In genomic region chr3:86916626-86917025, GRCm38 (mm10) we compare ENCODE assay signal across 18 mouse cellular contexts. TPM values are rescaled to one million over a fixed set of nuclear protein-coding genes. Genes with fewer than 3 reads are reported as not detected.
DNase-seq lines count a peak whose midpoint lies in the region; ATAC-seq and TF ChIP-seq lines count a peak whose summit lies in the region.
"Had no signal": no experiment of that assay in that cellular context is flagged by ENCODE, and none has a peak within 500 bp of the region (broad histone marks: within the 10 kb centered on the region; RNA-seq: fewer than 3 reads in every experiment).

No protein-coding gene starts in this region.

- H3K4me2 ChIP-seq in midbrain, embryonic 11.5 days = no peak overlapping the region
- H3K4me2 ChIP-seq in forebrain, postnatal 0 days (ENCODE audit: low read depth) = peak overlapping the region; percentile 67
- H3K4me2 ChIP-seq in midbrain, embryonic 15.5 days = peak overlapping the region; percentile 68; the same call in 1 of the 2 replicates
- H3K4me2 ChIP-seq: heart, embryonic 11.5 days had no signal

- WGBS in midbrain, embryonic 11.5 days = 93% methylated on average over 4 of the region's 4 CpGs
- 95% methylated on average over 4 of the region's 4 CpGs for WGBS in midbrain, embryonic 10.5 days
- WGBS in forebrain, postnatal 0 days = 92% methylated on average over 4 of the region's 4 CpGs
- 91% methylated on average over 4 of the region's 4 CpGs for WGBS in midbrain, embryonic 15.5 days

- H3K27me3 ChIP-seq in midbrain, embryonic 11.5 days (ENCODE audit: control insufficient read depth, insufficient read depth, low read length) = no peaks in the 10 kb centered on the region
- peaks cover 7% of the 10 kb centered on the region; the same call in 1 of the 2 replicates for H3K27me3 ChIP-seq in midbrain, embryonic 10.5 days (ENCODE audit: low read depth, poor library complexity, severe bottlenecking)
- H3K27me3 ChIP-seq in forebrain, postnatal 0 days (ENCODE audit: insufficient read depth, low read length) = no peaks in the 10 kb centered on the region
- no peaks in the 10 kb centered on the region for H3K27me3 ChIP-seq in midbrain, embryonic 15.5 days (replicated peaks)

- peak; percentile 71 for DNase-seq in midbrain, embryonic 11.5 days (ENCODE audit: low spot score, missing footprints)
- no peak for DNase-seq in midbrain, embryonic 10.5 days (ENCODE audit: low spot score)
- DNase-seq in forebrain, postnatal 0 days = no peak
- no peak for DNase-seq in gastrocnemius, postnatal 14 days
- no peak for DNase-seq in cerebellum, adult 18-20 months
- no peak for DNase-seq in left cerebral cortex, postnatal 25 days (ENCODE audit: low spot score in 2 of 2)
- DNase-seq: cerebellum, postnatal 10 days; embryo, embryonic 11 days; gastrocnemius, postnatal 25 days; heart, postnatal 14 days; kidney, adult 9 months; kidney, postnatal 4 days; liver; lung, adult 18-20 months; lung, postnatal 36 days; retina, postnatal 1 day had no signal

- no peak for TF ChIP-seq CTCF in forebrain, postnatal 0 days (IDR thresholded peaks at IDR 0.05; ENCODE audit: low read depth)

- peaks cover 2% of the 10 kb centered on the region for H3K36me3 ChIP-seq in midbrain, embryonic 11.5 days (ENCODE audit: control insufficient read depth, insufficient read depth, low read length)
- H3K36me3 ChIP-seq in midbrain, embryonic 10.5 days = peaks cover 35% of the 10 kb centered on the region
- no peaks in the 10 kb centered on the region for H3K36me3 ChIP-seq in forebrain, postnatal 0 days (ENCODE audit: insufficient read depth)
- H3K36me3 ChIP-seq in midbrain, embryonic 15.5 days (replicated peaks) = no peaks in the 10 kb centered on the region

- H3K9me3 ChIP-seq in midbrain, embryonic 11.5 days (ENCODE audit: control insufficient read depth, low read length) = no peaks in the 10 kb centered on the region
- H3K9me3 ChIP-seq in midbrain, embryonic 10.5 days (replicated peaks) = no peaks in the 10 kb centered on the region
- H3K9me3 ChIP-seq in forebrain, postnatal 0 days (ENCODE audit: low read length) = no peaks in the 10 kb centered on the region
- no peaks in the 10 kb centered on the region for H3K9me3 ChIP-seq in midbrain, embryonic 15.5 days

- no peak overlapping the region for H3K4me3 ChIP-seq in midbrain, embryonic 11.5 days (ENCODE audit: low read depth, low read length)
- H3K4me3 ChIP-seq in midbrain, embryonic 10.5 days = no peak overlapping the region
- 0 out of 2 replicates have a peak overlapping the region, but pooled peaks have one; percentile 1 for H3K4me3 ChIP-seq in forebrain, postnatal 0 days (ENCODE audit: low read depth, low read length)
- no peak overlapping the region for H3K4me3 ChIP-seq in midbrain, embryonic 15.5 days

- intact Hi-C loops in gastrocnemius, postnatal 14 days (cut with DNase I; ENCODE audit: low total_unique reads) = no loop called here
- intact Hi-C loops in left cerebral cortex, postnatal 25 days (cut with DNase I) = loop anchor here (5.0 kb wide), 1 partner anchor 69 kb away; no protein-coding TSS in a partner anchor

- peaks cover 11% of the 10 kb centered on the region for H3K4me1 ChIP-seq in midbrain, embryonic 11.5 days (ENCODE audit: control insufficient read depth, insufficient read depth, low read length)
- H3K4me1 ChIP-seq in midbrain, embryonic 10.5 days = peaks cover 32% of the 10 kb centered on the region
- peaks cover 25% of the 10 kb centered on the region for H3K4me1 ChIP-seq in forebrain, postnatal 0 days (ENCODE audit: insufficient read depth)
- H3K4me1 ChIP-seq in midbrain, embryonic 15.5 days = peaks cover 55% of the 10 kb centered on the region

- no peak overlapping the region for H3K9ac ChIP-seq in midbrain, embryonic 11.5 days (ENCODE audit: low read length)
- no peak overlapping the region for H3K9ac ChIP-seq in forebrain, postnatal 0 days
- no peak overlapping the region for H3K9ac ChIP-seq in midbrain, embryonic 15.5 days

- no peak for ATAC-seq in midbrain, embryonic 11.5 days (ENCODE audit: low FRiP score)
- ATAC-seq in forebrain, postnatal 0 days = no peak
- ATAC-seq in midbrain, embryonic 15.5 days (replicated peaks) = no peak

- H3K27ac ChIP-seq in midbrain, embryonic 11.5 days (ENCODE audit: low read depth, low read length) = no peak overlapping the region
- no peak overlapping the region for H3K27ac ChIP-seq in midbrain, embryonic 10.5 days (replicated peaks)
- H3K27ac ChIP-seq in forebrain, postnatal 0 days (ENCODE audit: low read depth, low read length) = no peak overlapping the region
- no peak overlapping the region for H3K27ac ChIP-seq in midbrain, embryonic 15.5 days

RNA-seq across cellular contexts. Expression of gene Dclk2, which starts 4.0 kb away (rescaled TPM):
- polyA plus RNA-seq in midbrain, embryonic 11.5 days (2014; fragmentation: Nextera tagmentation; extraction: Ambion mirVana) = 23.0 and 23.1 TPM in 2 replicates
- 19.0 and 28.6 TPM in 2 replicates for polyA plus RNA-seq in midbrain, embryonic 10.5 days (2016; fragmentation: Nextera tagmentation; extraction: Ambion mirVana)
- total RNA-seq in forebrain, postnatal 0 days (2014; rRNA removed) = 141 and 166 TPM in 2 replicates
- polyA plus RNA-seq in forebrain, postnatal 0 days (2015; fragmentation: Nextera tagmentation; extraction: Ambion mirVana) = 57.1 and 72.4 TPM in 2 replicates
- polyA plus RNA-seq in midbrain, embryonic 15.5 days (2015; fragmentation: Nextera tagmentation; extraction: Ambion mirVana) = 95.5 and 98.0 TPM in 2 replicates
- total RNA-seq in gastrocnemius, postnatal 14 days (2021) = 1 to 10 TPM; 1.8 to 2.5 TPM
- total RNA-seq in left cerebral cortex, postnatal 25 days (2021) = 10 to 100 TPM; 59.2 to 62.0 TPM
